Mouse (Mus musculus) MEL (cell line): ENCODE results near the gene Proser2. TPM values are rescaled to one million over a fixed set of nuclear protein-coding genes. Genes with fewer than 3 reads are reported as not detected.

Source experiments
- DNase-seq: peaks from one replicate; pipeline ENCODE4 v3.0.0; 2011; ENCODE audit warnings: low read depth, low spot score
- H3K27ac ChIP-seq: 2 replicates; pipeline ENCODE4 v1.5.1; 2012; ENCODE audit warnings: low read depth, mild to moderate bottlenecking, control low read depth, low read length, moderate library complexity; ENCODE audit not compliant: control insufficient read depth
- H3K27me3 ChIP-seq, 2 experiments: fragments of 150-350 bp in 1 of 2; sonication (generic) in 1 of 2; 2 replicates each; pipeline ENCODE4 v1.6.1; 2012; ENCODE audit warnings: low read length in 2 of 2, mild to moderate bottlenecking in 2 of 2, improper control_type of control experiment in 1 of 2, moderate library complexity in 1 of 2; ENCODE audit not compliant: insufficient read depth in 2 of 2, control insufficient read depth in 1 of 2
- H3K36me3 ChIP-seq, 2 experiments: 2 replicates each; pipeline ENCODE4 v1.6.1; 2012 to 2014; ENCODE audit warnings: low read length in 2 of 2, improper control_type of control experiment in 1 of 2, inconsistent platforms in 1 of 2, mild to moderate bottlenecking in 1 of 2; ENCODE audit not compliant: insufficient read depth in 2 of 2, control insufficient read depth in 1 of 2
- H3K4me1 ChIP-seq, 2 experiments: fragments of 150-350 bp in 1 of 2; sonication (generic) in 1 of 2; 2 replicates each; pipeline ENCODE4 v1.6.1; 2012; ENCODE audit warnings: low read length in 2 of 2, improper control_type of control experiment in 1 of 2, mild to moderate bottlenecking in 1 of 2; ENCODE audit not compliant: insufficient read depth in 2 of 2, control insufficient read depth in 1 of 2
- H3K4me3 ChIP-seq, 2 experiments: fragments of 150-350 bp in 1 of 2; sonication (generic) in 1 of 2; 2 replicates each; pipeline ENCODE4 v1.5.1; 2012; ENCODE audit warnings: low read depth in 2 of 2, low read length in 2 of 2, mild to moderate bottlenecking in 2 of 2, moderate library complexity in 2 of 2, control low read depth in 1 of 2, improper control_type of control experiment in 1 of 2; ENCODE audit not compliant: control insufficient read depth in 1 of 2, insufficient read depth in 1 of 2
- H3K79me2 ChIP-seq: 2 replicates; pipeline ENCODE4 v1.6.1; 2012; ENCODE audit warnings: mild to moderate bottlenecking, low read length, moderate library complexity; ENCODE audit not compliant: control insufficient read depth, poor library complexity, insufficient read depth
- H3K9ac ChIP-seq: 2 replicates; pipeline ENCODE4 v1.6.1; 2012; ENCODE audit warnings: low read depth, mild to moderate bottlenecking, control low read depth, low read length, moderate library complexity; ENCODE audit not compliant: control insufficient read depth, poor library complexity, severe bottlenecking
- H3K9me3 ChIP-seq: fragments of 150-350 bp; sonication (generic); replicated peaks from 2 replicates; pipeline ENCODE4 v1.6.1; 2012; ENCODE audit warnings: mild to moderate bottlenecking, low read length, improper control_type of control experiment, moderate library complexity; ENCODE audit not compliant: insufficient read depth
- BHLHE40 ChIP-seq: IDR thresholded peaks from 2 replicates; pipeline ENCODE4 v1.6.1; 2012; ENCODE audit warnings: low read depth, mild to moderate bottlenecking, inconsistent platforms, low read length, improper control_type of control experiment, borderline replicate concordance
- EP300 ChIP-seq, 2 experiments: IDR thresholded peaks; 2 replicates each; pipeline ENCODE4 v1.6.1; 2011; ENCODE audit warnings: improper control_type of control experiment in 2 of 2, low read length in 2 of 2, low read depth in 1 of 2, mild to moderate bottlenecking in 1 of 2
- JUND ChIP-seq: IDR thresholded peaks from 2 replicates; pipeline ENCODE4 v1.6.1; 2011; ENCODE audit warnings: low read depth, mild to moderate bottlenecking, improper control_type of control experiment, low read length
- MEF2A ChIP-seq: IDR thresholded peaks from 2 replicates; pipeline ENCODE4 v1.6.1; 2014; ENCODE audit warnings: low read depth, mild to moderate bottlenecking, inconsistent platforms, low read length, improper control_type of control experiment; ENCODE audit not compliant: poor library complexity, insufficient replicate concordance, severe bottlenecking; ENCODE audit errors: extremely low read depth
- NELFE ChIP-seq: IDR thresholded peaks from 2 replicates; pipeline ENCODE4 v1.6.1; 2011; ENCODE audit warnings: low read depth, low read length, improper control_type of control experiment
- NRF1 ChIP-seq: IDR thresholded peaks from 2 replicates; pipeline ENCODE4 v1.6.1; 2014; ENCODE audit warnings: low read depth, mild to moderate bottlenecking, inconsistent platforms, low read length, improper control_type of control experiment, moderate library complexity; ENCODE audit not compliant: poor library complexity, insufficient read depth, severe bottlenecking
- RAD21 ChIP-seq: IDR thresholded peaks from 2 replicates; pipeline ENCODE4 v1.6.1; 2011; ENCODE audit warnings: mild to moderate bottlenecking, low read depth, low read length, improper control_type of control experiment
- TBP ChIP-seq: IDR thresholded peaks from 2 replicates; pipeline ENCODE4 v1.8.0; 2011; ENCODE audit warnings: low read depth, low read length, improper control_type of control experiment
- USF1 ChIP-seq: IDR thresholded peaks from 2 replicates; pipeline ENCODE4 v1.6.1; 2014; ENCODE audit warnings: low read depth, mild to moderate bottlenecking, inconsistent platforms, low read length, improper control_type of control experiment, moderate library complexity
- ZC3H11A ChIP-seq: IDR thresholded peaks from 2 replicates; pipeline ENCODE4 v1.6.1; 2012; ENCODE audit warnings: low read depth, mild to moderate bottlenecking, inconsistent platforms, low read length, improper control_type of control experiment
- polyA plus RNA-seq, 2 experiments: library from polyadenylated mRNA; stranded (reverse) in 1 of 2; unstranded in 1 of 2; fragments of >175 nt in 1 of 2; fragments of >200 nt in 1 of 2; gene quantifications; 2 replicates each; pipeline versions ENCODE4 v1.2.1 to v1.2.4; 2012; ENCODE audit warnings: low replicate concordance in 2 of 2, low read depth in 1 of 2; ENCODE audit not compliant: insufficient read length in 2 of 2, insufficient read depth in 1 of 2, missing spikeins in 1 of 2
- total RNA-seq: library from RNA; depleted of rRNA; stranded (reverse); fragments of 300-350 nt; gene quantifications from 2 replicates; pipeline ENCODE4 v1.2.3, GENCODE M21; 2012

Gene Proser2
- total and polyA plus RNA-seq, 3 experiments = not detected

- H3K4me3 ChIP-seq = no peak overlapping the region
- no peaks in the 10 kb centered on the region for H3K36me3 ChIP-seq
- TF ChIP-seq USF1 = no peak
- no peak for TF ChIP-seq JUND
- no peak for TF ChIP-seq RAD21
- H3K27me3 ChIP-seq = peaks cover 0 to 3% of the 10 kb centered on the region in 2 experiments; a peak in 1 of 4 replicates
- no peak overlapping the region for H3K27ac ChIP-seq
- no peaks in the 10 kb centered on the region for H3K9me3 ChIP-seq
- H3K9ac ChIP-seq = no peak overlapping the region
- DNase-seq = no peak
- no peaks in the 10 kb centered on the region for H3K4me1 ChIP-seq
- H3K79me2 ChIP-seq = no peaks in the 10 kb centered on the region
Measured at GRCm38 (mm10) chr2:6178901-6179748, 49.1 kb upstream of the Proser2 start.

- Histone ChIP-seq H3K4me3 (no peak overlapping the region), H3K36me3 (no peaks in the 10 kb centered on the region), H3K27ac (no peak overlapping the region), H3K4me1 (no peaks in the 10 kb centered on the region), H3K79me2 (no peaks in the 10 kb centered on the region), H3K9ac (no peak overlapping the region), H3K9me3 (no peaks in the 10 kb centered on the region), H3K27me3 (peaks cover 0 to 3% of the 10 kb centered on the region in 2 experiments; a peak in 1 of 4 replicates)
- TF ChIP-seq BHLHE40 = no peak
- TF ChIP-seq MEF2A = no peak
- no peak for TF ChIP-seq NELFE
- no peak for TF ChIP-seq NRF1
- TF ChIP-seq ZC3H11A = no peak
- no peak for TF ChIP-seq TBP
- no peak for DNase-seq
Measured at GRCm38 (mm10) chr2:6173013-6173412, 43.0 kb upstream of the Proser2 start.

- Histone ChIP-seq H3K4me1 (no peaks in the 10 kb centered on the region; a peak in 1 of 4 replicates), H3K27me3 (no peaks in the 10 kb centered on the region), H3K36me3 (no peaks in the 10 kb centered on the region), H3K79me2 (no peaks in the 10 kb centered on the region), H3K9me3 (no peaks in the 10 kb centered on the region), H3K27ac (no peak overlapping the region), H3K9ac (no peak overlapping the region), H3K4me3 (no peak overlapping the region)
- DNase-seq = no peak
- no peak for TF ChIP-seq EP300 (IDR thresholded peaks at IDR 0.05; ENCODE audit: low read depth in 1 of 2, low read length in 2 of 2)
Measured at GRCm38 (mm10) chr2:6168560-6168959, 38.5 kb upstream of the Proser2 start.
